Mouse (Mus musculus) testis, postnatal 10 days (tissue): ENCODE results near the gene Fam214b.

Experiments used
- DNase-seq: peaks from one replicate; pipeline ENCODE4 v3.0.0; 2021; ENCODE audit warnings: low spot score

Fam214b gene

GRCm38 (mm10) chr4:43010161-43011038, 35.6 kb downstream of the Fam214b start, which contains the start of gene Fancg:
Fancg (minus strand) TSS chr4:43010506.
- DNase-seq, result peak; percentile 87

- no peak for DNase-seq
Measured at GRCm38 (mm10) chr4:43005765-43006164, 40.3 kb downstream of the Fam214b start.

- DNase-seq, result no peak
Measured at GRCm38 (mm10) chr4:43004951-43005350, 41.1 kb downstream of the Fam214b start.

- peak; percentile 75 for DNase-seq
Measured at GRCm38 (mm10) chr4:43002756-43003439, 43.1 kb downstream of the Fam214b start.

- no peak for DNase-seq
Measured at GRCm38 (mm10) chr4:43001272-43001671, 44.7 kb downstream of the Fam214b start.

- DNase-seq, result peak; percentile 99
Measured at GRCm38 (mm10) chr4:43000141-43000986, 45.7 kb downstream of the Fam214b start, which contains the start of gene Vcp. Vcp (minus strand) TSS chr4:43000507.

- DNase-seq, result peak; percentile 86
Measured at GRCm38 (mm10) chr4:42999451-43000140, 46.4 kb downstream of the Fam214b start.

GRCm38 (mm10) chr4:42998022-42998421, 48.0 kb downstream of the Fam214b start:
- DNase-seq, result no peak

GRCm38 (mm10) chr4:42988296-42988695, 57.7 kb downstream of the Fam214b start:
- DNase-seq, result no peak
